Mouse (Mus musculus) spleen, postnatal 4 days (tissue): ENCODE data around the gene Acvr1b.

Experiments used
- DNase-seq, 2 experiments: peaks; one replicate each; pipeline ENCODE4 v3.0.0; 2022; ENCODE audit warnings: low spot score in 2 of 2

The Acvr1b gene

DNA sequence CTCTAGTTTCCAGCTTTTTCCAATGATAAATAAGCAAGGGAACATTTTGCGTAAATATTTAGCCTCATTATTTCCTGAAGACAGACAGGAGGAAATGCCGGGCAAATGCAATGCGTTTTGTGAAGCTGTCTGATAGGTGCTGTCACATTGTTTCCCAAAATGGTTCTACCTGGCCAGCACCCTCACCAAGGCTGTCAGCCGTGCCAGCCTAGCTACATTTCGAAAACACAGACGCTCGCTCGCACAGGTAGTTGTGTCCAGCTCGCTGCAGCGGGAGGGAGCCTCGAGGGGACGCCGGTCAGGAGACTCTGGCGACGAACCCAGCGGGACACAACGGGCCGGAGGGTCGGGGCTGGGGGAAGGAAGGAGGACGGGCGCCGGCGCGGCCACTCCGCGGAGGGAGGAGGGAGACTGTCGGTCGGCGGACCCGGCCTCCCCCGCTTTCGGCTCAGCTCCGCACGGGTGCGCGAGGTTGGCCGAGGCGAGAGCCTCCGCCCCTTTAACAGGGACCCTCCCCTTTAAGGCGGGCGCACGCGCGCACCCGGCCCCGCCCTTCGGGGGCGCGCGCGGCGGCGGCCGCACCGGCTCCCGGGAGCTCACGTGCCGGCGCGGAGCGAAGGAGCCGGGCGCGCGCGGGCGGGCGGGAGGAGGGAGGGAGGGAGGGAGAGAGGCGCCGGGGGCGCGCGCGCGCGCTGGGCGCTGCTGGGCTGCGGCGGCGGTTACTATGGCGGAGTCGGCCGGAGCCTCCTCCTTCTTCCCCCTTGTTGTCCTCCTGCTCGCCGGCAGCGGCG, at the start of gene Acvr1b:
Gene Acvr1b, plus strand, starts transcription at position 647 of the 791 bp plus-strand sequence.
- DNase-seq = peak; percentile 83 to 88

DNA sequence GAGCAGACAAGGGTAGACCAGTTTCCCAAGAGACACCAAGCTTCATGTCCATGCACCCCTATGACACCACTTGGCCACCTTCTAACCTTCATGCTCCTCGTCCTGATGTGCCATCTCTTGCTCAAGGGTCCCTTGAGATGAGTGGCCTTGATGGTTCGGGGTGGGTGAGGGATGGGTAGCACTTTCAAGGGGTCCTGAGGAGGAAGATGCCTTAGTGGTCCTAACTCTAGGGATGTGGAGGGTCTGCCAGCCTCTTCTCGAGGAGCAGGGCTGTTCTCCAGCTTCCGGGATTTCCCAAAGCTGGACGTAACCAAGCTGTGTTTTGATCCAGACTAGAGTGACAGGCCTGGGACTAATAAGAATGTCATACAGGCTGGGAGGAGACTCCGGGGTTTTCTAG, 48.3 kb upstream of the Acvr1b start:
- no peak for DNase-seq

DNA sequence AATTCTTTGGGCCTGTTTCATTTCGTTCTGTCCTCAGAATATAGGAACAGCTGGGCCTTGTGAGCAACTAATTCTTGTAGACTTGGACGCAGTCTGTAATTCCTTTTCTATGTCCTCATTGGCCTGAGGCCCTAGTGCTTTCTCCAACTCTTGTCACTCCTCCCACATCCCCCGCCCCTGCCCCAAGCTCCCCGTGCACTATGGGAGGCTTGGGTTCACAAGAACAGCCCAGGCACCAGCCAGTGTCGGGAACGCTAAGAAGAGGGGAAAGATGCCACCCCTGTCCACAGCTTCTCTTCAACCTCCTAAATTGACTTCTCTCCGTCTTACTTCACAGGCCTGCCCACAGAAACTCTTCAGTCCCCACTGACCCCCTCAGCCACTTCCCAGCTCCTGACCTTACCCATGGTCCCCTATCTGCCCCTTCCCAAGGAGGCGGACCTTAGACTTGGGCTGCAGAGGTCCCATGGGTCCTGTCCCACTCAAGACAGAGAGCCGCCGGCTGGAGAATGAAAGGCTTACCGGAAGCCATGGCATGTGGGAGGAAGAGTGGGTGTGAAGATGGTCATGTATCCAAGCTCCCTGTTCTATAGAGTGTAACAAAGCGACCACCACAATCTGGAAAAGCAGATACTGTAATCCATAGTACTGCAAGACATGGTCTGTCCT, 46.9 kb upstream of the Acvr1b start:
- DNase-seq = no peak

DNA sequence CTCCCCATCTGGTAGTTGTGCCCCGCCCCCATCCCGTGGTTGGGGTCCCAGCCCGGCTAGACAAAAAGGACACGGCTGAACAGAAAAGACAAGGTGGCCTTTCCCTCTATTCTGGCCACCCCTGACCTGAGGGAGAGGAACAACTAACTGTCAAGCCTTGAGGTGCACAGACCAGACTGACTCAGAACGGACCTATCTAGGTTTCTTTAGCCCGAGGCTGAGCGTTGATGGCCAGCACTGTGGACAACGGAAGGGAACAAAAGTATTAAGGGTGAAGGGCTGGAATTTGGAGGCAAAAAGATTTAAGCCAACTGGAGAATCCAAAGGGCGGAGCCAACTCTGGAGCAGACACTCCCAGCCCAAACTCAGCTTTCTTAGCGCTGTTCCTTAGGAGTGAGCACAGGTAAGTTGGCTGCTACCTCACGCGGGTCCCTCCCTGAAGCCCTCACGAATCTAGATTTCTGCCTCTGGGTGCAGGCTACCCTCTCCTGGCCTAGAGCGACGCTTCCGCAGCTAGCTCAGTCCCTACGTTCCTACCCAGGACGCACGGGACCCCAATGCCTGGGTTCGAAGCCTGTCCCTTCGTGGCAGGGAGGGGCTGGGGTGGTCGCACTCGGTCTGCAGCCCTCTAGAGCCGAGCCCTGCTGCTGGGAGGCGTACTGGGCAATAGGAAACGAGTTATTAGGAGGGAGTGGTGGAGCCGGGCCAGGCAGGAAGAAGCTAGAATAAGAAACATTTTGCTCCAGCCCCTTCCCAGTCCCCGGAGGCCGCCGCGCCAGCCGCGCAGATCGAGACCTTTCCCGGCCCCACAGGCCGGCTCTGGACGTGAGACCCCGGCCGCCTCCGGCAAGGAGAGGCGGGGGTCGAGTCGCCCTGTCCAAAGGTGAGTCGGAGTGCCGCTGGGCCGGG, 45.4 kb upstream of the Acvr1b start, which contains the start of gene Acvrl1:
Gene Acvrl1, plus strand, starts transcription at position 342 of the 909 bp plus-strand sequence.
- DNase-seq = no peak

DNA sequence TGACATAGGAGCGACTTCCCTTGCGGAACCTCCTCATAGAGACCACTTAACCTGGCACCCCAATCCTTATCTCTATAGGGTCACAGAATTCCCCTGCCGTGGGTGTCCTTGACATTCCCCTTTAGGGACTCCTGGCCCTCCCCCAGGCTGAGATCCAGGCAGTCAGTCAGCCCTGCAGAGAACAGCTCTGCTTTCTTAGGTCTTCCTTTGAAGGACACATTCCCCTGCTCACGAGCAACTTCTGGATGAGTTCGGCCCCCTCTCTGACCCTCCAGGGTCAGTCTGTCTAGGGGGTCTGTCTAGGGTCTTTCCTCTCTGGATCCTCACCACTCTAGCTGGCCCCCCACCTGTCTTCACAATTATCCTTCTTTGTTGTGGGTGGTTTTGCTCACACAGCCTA, 44.5 kb upstream of the Acvr1b start:
- DNase-seq = no peak

DNA sequence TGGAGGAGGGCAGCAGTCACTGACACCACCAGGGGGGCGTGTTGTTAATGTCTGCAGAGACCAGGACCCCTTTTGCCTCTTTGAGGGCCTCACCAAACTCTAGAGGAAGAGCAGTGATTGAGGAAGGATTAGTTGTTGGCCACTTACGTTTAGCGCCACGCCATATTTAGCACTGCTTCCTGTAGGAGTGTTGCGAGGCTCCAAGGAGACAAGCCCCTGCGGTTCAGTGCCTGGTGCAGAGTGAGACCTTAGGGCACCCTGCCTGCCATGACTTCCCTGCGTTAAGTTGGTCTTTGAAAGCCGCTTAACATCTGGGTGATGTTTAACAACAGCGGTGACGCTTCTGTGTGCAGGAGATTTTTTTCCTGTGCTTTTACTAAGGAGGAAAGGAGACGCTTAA, 42.4 kb upstream of the Acvr1b start:
- no peak for DNase-seq

DNA sequence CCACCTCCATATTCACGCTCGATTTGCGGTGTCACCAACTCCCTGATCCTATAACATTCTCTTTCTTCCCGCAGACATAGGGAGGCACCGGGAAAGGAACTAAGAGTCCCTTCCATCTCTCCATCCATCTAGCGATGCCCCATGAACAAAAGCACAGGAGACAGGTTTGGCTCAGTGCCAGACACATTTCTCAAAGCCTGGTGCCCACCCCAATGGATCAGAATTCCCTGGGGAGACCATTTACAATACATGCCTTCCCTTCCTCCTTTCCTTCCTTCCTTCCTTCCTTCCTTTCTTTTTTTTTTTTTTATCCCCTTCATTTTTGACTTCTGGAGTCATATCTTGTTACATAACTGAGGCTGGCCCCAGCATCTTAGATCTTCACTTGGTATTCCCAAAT, 41.8 kb upstream of the Acvr1b start:
- DNase-seq = no peak

DNA sequence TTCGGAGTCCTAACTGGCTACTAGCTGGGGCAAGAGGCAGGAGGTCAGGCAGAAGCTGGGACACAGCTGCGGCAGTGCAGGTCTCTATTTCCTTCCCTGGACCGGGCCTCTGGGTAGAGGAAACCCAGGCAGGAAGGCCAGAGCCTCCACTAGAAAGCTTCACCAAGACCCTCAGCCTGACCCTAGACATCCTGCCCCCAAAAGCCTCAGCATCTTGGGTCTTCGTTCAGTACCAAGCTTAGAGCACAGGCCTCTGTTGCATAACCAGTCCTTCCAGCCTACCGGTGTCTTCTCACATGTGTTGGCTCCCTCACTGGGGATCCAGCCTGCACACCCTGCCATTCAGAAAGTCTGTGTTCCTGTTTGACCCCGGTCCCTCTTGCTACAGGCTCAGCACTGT, 41.1 kb upstream of the Acvr1b start:
- DNase-seq = no peak

DNA sequence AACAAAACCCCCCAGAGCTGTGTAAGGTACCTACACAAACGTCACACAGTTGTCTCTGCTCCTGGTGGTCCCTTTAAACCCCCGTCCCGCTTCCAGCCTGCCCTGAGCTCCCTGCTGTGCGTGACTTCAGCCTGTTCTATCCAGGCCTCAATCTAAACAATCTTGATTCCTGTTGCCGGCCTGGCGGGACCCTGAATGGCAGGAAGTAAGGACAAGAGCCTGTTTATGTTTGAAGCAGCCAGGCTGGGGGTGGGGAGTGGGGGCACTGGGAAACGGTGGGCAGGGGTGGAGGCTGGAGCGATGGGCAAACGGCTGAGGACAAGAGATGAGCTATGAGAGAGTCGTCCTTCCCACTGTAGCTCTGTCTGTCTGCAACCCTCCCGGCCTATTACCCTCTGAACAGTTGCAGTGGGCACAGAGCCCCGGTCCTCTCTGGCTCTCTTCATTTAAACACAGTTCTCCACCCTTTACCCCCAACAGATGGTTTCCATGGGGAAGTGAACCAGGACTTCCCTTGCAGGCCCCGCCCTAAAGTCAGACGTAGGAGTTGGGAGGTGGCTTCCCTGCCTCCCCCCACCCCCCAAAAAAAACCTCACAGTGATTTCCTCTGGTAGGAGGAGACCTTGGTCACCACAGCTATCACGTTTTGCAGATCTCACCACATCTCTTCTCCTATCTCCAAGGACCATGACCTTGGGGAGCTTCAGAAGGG, 39.7 kb upstream of the Acvr1b start:
- DNase-seq = no peak

DNA sequence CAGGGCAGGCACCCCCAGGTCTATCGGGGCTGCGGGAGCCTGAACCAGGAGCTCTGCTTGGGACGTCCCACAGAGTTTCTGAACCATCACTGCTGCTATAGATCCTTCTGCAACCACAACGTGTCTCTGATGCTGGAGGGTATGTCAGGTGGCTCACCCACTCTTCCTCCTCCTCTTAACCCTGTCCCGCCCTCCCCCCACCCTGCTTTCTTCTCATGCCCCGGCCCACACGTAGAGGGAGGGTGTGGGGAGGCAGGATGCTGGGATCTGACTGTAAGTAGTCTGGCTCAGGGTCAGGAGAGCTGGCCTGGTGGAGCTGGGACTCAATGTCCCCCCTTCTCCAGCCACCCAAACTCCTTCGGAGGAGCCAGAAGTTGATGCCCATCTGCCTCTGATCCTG, 38.5 kb upstream of the Acvr1b start:
- DNase-seq = no peak

DNA sequence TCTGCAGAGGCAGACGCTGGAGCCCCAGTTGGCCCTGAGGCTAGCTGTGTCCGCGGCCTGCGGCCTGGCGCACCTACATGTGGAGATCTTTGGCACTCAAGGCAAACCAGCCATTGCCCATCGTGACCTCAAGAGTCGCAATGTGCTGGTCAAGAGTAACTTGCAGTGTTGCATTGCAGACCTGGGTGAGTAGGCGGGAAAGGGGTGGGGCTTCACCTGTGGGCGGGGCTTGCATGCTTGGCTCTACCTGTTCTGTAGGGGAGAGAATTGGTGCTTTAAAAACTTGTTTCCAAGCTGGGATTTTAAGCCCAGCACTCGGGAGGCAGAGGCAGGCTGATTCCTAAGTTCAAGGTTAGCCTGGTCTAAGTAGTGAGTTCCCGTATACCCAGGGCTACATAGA, 36.4 kb upstream of the Acvr1b start:
- no peak for DNase-seq

DNA sequence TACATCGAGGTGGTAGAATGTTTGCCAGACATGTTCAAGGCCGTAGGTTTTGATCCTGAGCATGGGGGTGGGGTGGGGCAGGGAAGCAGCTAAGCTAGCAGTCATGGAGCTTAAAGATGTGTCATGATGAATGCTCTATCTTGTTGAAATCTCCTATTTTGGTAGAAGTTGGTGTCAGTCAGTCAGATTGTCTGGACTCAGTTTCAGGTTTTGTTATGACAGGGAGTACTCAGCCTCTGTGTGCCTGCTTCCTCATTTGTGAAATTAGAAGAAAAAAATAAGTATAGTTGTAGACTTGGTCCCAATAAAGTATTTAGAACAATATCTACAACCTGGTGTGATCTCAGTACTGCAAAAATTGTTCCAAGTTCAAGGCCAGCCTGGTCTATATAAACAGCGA, 35.2 kb upstream of the Acvr1b start:
- no peak for DNase-seq

DNA sequence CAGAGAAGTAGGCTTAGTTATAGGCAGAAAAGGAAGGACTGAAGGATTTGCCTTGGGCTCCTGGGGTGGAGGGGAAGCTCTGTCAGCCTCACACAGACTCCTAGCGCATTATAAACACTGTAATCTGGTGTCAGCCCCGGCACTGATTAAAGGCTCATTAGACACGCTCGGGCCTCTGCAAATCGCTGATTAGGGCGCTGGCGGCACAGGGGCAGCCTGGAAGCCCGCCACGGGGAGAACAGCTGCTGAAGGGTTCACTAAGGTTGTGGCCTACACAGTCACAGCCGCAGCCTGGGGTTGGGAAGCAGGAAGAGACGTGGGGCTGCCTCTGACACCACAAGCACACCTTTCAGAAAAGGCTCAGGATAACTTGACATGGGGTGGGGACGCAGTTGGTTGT, 34.0 kb upstream of the Acvr1b start:
- no peak for DNase-seq

DNA sequence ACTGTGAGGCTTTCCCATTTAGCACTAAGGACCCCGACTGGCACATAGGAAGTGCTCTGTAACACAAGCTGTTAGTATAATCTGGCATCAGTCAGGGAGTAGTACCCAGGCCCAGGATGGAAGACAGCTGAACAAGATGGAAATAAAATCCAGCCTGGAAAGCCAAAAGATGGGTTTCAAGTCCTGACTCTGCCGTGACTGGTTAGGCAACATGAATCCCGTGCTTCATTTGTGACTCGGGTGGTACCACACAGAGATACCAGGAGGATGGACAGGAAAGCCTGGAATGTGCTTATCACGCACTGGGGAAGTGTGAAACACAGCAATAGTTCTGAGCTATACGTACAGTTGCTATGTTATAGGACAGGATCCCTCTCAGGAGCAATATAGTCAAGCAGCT, 33.3 kb upstream of the Acvr1b start:
- no peak for DNase-seq

DNA sequence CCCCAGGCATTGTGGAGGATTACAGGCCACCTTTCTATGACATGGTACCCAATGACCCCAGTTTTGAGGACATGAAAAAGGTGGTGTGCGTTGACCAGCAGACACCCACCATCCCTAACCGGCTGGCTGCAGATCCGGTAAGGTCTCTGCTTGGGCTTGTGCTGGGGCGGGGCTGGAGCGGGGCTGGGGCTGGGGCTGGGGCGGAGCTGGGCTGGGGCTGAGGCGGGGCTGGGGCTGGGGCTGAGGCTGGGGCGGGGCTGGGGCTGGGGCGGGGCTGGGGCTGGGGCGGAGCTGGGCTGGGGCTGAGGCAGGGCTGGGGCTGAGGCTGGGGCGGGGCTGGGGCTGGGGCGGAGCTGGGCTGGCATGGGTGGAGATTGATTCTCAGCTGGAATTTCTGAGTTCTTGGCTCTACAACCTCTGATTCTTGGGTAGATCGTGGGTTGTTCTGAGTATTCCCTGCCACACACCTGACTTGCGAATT, 32.8 kb upstream of the Acvr1b start:
- no peak for DNase-seq

DNA sequence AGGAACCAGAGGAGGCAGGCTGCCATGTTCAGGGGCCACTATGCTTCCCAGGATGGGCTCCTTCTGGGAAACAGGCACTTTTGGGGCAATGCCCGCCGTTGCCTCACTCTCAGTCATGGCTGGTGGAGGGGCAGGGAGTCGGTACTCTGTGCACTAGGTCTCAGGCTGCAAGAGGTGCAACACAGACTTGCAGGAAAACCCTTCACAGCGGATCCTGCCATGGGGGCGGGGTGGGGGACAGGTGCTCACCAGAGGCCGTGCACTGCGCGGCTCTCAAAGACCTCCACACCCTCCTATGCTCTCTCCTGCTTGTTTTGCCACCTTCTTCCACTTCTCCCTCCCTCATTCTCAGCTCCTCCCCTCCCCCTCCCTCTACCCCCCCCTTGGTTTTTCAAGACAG, 31.2 kb upstream of the Acvr1b start:
- no peak for DNase-seq

DNA sequence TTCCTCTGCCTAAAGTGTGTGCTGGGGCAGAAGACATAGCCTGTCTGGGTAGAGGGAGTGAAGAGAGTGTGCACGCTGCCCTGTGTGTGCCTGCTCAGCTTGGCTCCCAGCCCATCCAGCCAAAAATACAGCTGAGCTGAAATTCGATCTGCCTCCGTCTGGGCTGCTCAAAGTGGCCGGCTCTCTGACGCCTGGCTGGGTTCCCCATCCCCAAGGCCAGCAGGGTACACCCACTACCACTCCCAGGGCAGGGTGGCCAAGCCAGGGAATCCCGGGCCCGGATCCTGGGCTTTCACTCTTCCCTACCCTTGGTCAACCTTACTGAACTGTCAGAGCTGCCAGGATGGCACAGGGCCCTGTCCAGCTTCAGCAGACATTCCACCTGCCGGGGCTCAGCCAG, 30.4 kb upstream of the Acvr1b start:
- no peak for DNase-seq

DNA sequence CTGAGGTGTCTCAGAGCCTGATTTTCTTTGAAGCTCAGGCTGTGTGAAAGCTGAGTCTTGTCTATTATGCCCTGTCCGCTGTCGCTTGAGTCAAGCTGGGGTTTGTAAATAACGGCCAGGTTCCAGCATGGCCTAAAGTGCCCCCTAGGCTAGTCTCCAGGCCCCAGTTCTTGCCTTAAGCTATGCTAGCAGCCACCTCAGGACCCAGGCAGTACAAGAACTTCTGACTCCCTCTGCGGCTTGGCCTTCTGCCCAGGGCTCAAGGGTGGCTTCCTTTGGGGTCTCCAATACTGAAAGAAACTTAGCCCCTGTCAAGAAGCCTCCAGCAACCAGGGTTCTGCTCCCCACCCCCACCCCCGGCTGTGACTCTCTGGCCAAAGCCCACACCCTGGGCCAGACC, 29.7 kb upstream of the Acvr1b start:
- DNase-seq = no peak

DNA sequence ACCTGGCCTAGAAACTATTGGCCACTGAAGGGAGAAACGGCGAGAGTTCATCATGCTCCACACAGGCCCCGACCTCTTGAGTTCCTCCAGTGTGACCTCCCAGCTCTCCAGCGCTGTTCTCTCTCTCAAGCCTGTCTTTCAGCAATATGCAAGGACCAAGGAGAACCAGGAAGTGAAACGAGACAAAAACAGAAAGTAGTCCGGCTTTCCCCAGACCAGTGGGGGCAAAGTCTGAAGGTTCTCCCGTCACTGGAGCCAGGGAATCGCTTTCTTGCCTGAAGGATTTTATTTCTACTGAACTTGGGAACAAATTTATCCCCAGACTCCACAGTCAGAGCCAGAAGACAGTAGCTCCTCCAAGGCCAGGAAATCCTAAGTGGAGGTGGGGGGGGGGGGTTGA, 29.1 kb upstream of the Acvr1b start:
- no peak for DNase-seq

DNA sequence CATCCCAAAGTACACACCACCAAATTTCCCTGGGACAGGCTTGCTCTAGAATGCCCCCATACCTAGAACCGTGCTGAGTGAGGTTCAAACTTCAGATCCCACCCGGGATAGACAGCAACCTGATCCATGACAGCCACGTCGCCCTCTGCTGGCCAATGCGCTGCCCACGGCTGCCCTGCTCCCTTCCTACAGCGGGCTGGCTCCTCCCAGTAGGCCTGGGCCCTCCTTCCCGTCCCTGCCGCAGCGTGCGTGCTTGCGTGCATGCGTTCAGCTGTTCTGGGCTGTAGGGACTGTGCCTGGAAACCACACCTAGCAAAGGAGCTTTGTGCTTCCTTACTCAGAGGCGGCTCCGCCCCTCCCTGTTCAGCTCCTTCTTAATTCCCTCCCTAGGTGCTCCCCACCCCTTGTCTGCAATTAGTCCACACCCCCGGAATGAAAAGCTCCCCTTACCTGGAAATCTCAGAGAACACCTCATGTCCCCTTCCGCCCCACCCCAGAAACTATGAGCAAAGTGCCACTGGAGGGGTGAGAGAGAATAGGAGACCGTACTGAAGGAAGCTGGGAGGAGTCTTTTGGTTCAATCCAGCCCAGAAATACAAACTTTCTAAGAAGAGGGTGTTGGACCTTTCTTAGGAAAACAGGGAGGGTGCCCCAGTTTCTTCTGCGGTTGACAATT, 28.3 kb upstream of the Acvr1b start:
- peak; percentile 85 to 92 for DNase-seq
